Mouse (Mus musculus) induced T-regulatory cell, adult 2 months (primary cell): ENCODE measurements around the gene Rap2a.

ENCODE experiments used
- DNase-seq: peaks from one replicate; pipeline ENCODE4 v3.0.0-alpha.2; 2012; ENCODE audit warnings: low read depth

Rap2a gene

GRCm38 (mm10) chr14:120499601-120500000, 21.4 kb downstream of the Rap2a start:
- DNase-seq = no peak

- no peak for DNase-seq
Measured at GRCm38 (mm10) chr14:120500021-120500560, 21.8 kb downstream of the Rap2a start.

GRCm38 (mm10) chr14:120500791-120501190, 22.5 kb downstream of the Rap2a start:
- DNase-seq = no peak

GRCm38 (mm10) chr14:120503641-120504040, 25.4 kb downstream of the Rap2a start:
- no peak for DNase-seq

GRCm38 (mm10) chr14:120504423-120504822, 26.2 kb downstream of the Rap2a start:
- DNase-seq = no peak

- no peak for DNase-seq
Measured at GRCm38 (mm10) chr14:120504928-120505461, 26.8 kb downstream of the Rap2a start.

- no peak for DNase-seq
Measured at GRCm38 (mm10) chr14:120505918-120506317, 27.7 kb downstream of the Rap2a start.

- no peak for DNase-seq
Measured at GRCm38 (mm10) chr14:120507516-120507915, 29.3 kb downstream of the Rap2a start.

GRCm38 (mm10) chr14:120508566-120509365, 30.5 kb downstream of the Rap2a start:
- no peak for DNase-seq

GRCm38 (mm10) chr14:120509366-120509640, 31.1 kb downstream of the Rap2a start:
- DNase-seq = no peak

- no peak for DNase-seq
Measured at GRCm38 (mm10) chr14:120511821-120512220, 33.6 kb downstream of the Rap2a start.

GRCm38 (mm10) chr14:120514821-120515271, 36.6 kb downstream of the Rap2a start:
- DNase-seq = no peak

GRCm38 (mm10) chr14:120515376-120515775, 37.1 kb downstream of the Rap2a start:
- no peak for DNase-seq

GRCm38 (mm10) chr14:120518706-120519105, 40.5 kb downstream of the Rap2a start:
- DNase-seq = no peak

GRCm38 (mm10) chr14:120519921-120520320, 41.7 kb downstream of the Rap2a start:
- DNase-seq = peak; percentile 51

- DNase-seq = peak; percentile 37
Measured at GRCm38 (mm10) chr14:120520843-120521242, 42.6 kb downstream of the Rap2a start.

- no peak for DNase-seq
Measured at GRCm38 (mm10) chr14:120523296-120523695, 45.1 kb downstream of the Rap2a start.

- DNase-seq = peak; percentile 45
Measured at GRCm38 (mm10) chr14:120525644-120526043, 47.4 kb downstream of the Rap2a start.

GRCm38 (mm10) chr14:120533301-120533700, 55.1 kb downstream of the Rap2a start:
- no peak for DNase-seq

- no peak for DNase-seq
Measured at GRCm38 (mm10) chr14:120534841-120535271, 56.6 kb downstream of the Rap2a start.

- DNase-seq = no peak
Measured at GRCm38 (mm10) chr14:120535446-120535845, 57.2 kb downstream of the Rap2a start.

GRCm38 (mm10) chr14:120535924-120536323, 57.7 kb downstream of the Rap2a start:
- peak; percentile 52 for DNase-seq

- DNase-seq = no peak
Measured at GRCm38 (mm10) chr14:120539128-120539527, 60.9 kb downstream of the Rap2a start.
